Mouse (Mus musculus): ENCODE data around the gene Usp19.

DNA sequence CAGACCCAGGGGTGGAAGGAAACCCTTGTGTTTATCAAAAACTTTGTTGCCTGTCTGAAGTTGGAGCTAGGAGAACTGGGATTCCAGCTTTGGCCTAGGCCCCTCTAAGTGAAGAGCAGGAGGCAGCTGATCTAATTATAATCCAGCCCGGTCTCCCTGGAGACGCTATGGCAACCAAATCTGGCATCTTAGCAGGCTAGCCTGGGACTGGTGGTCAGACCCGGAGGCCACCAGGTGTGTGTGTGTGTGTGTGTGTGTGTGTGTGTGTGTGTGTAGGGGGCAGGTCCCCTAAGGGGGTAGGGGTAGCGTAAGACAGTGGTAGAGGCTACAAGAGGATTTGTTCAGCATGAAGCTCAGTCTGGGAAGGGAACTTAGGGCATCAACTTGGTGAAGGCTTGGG lies 40.5 kb upstream of the Usp19 start:
- TF ChIP-seq EP300 (IDR thresholded peaks at IDR 0.05; ENCODE audit: insufficient read depth, low read depth, low read length), result no peak
- no peak for TF ChIP-seq CTCF (IDR thresholded peaks at IDR 0.05; ENCODE audit: low read depth, low read length)

Data from ES-Bruce4 (cell line).